Mouse (Mus musculus): ENCODE results near the gene Aurka. TPM values are rescaled to one million over a fixed set of nuclear protein-coding genes. Genes with fewer than 3 reads are reported as not detected.

Gene Aurka
- total and polyA plus RNA-seq, 2 experiments from 2014 or later: 10.9 to 13.7 TPM

DNA sequence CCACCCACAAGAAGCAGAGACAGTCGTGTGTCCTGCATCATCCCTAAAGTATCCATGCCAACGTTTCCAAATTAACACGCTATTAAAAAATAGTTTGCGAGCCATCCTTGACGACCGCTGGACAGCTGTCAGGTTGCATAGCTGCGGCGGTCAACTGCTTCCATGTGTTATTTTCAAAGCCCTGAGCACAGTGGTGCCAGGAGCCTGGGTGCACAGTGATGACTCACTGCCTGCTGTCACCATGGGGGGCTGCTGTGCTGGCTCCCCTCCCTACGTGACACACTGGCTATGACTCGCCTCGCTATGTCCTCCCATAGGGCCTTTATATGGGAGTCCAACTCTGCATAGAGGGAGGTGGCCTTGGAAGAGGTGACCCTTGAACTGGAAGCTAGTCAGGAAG, 40.8 kb upstream of the Aurka start:
- Histone ChIP-seq H3K36me3 (ENCODE audit: insufficient read depth, low read length) (no peaks in the 10 kb centered on the region), H3K4me2 (ENCODE audit: low read depth, low read length) (no peak overlapping the region), H3K9me3 (ENCODE audit: low read length) (no peaks in the 10 kb centered on the region), H3K4me1 (ENCODE audit: insufficient read depth, low read length) (no peaks in the 10 kb centered on the region), H3K27me3 (ENCODE audit: insufficient read depth, low read length) (no peaks in the 10 kb centered on the region), H3K9ac (replicated peaks; ENCODE audit: low read length) (no peak overlapping the region), H3K4me3 (ENCODE audit: low read length) (no peak overlapping the region), H3K27ac (no peak overlapping the region)
- DNase-seq (ENCODE audit: low spot score) (no peak), ATAC-seq (0 out of 2 replicates have a peak, but pooled peaks have one; percentile 15)
- WGBS: 65% methylated on average over 11 of the region's 11 CpGs
- TF ChIP-seq CTCF (IDR thresholded peaks at IDR 0.05; ENCODE audit: low read depth): no peak

DNA sequence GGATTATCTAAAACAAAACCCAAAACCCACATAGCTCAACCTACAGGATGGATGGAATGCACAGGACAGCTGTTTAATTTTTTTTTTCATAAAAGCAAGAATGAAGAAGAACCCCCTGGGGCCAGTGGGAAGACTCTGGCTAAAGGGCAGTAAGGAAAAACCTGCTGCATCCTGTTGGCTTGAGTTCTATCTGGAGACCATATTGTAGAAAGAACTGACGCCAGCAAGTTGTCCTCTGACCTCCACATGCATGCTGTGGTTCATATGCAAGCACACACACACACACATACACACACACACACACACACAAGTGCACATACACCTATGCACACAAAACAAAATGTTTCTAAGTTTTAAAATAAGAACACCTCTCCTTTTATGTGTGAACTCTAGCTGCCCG, 40.4 kb upstream of the Aurka start:
- WGBS: 67% methylated on average over 2 of the region's 2 CpGs
- DNase-seq (ENCODE audit: low spot score) (no peak), ATAC-seq (no peak)
- Histone ChIP-seq H3K9ac (replicated peaks; ENCODE audit: low read length) (no peak overlapping the region), H3K4me1 (ENCODE audit: insufficient read depth, low read length) (no peaks in the 10 kb centered on the region), H3K36me3 (ENCODE audit: insufficient read depth, low read length) (no peaks in the 10 kb centered on the region), H3K9me3 (ENCODE audit: low read length) (no peaks in the 10 kb centered on the region), H3K4me3 (ENCODE audit: low read length) (no peak overlapping the region), H3K27ac (no peak overlapping the region), H3K4me2 (ENCODE audit: low read depth, low read length) (no peak overlapping the region), H3K27me3 (ENCODE audit: insufficient read depth, low read length) (no peaks in the 10 kb centered on the region)
- no peak for TF ChIP-seq CTCF (IDR thresholded peaks at IDR 0.05; ENCODE audit: low read depth)

- Histone ChIP-seq H3K27me3 (ENCODE audit: insufficient read depth, low read length) (no peaks in the 10 kb centered on the region), H3K4me3 (ENCODE audit: low read length) (no peak overlapping the region), H3K9me3 (ENCODE audit: low read length) (no peaks in the 10 kb centered on the region), H3K4me2 (ENCODE audit: low read depth, low read length) (no peak overlapping the region), H3K9ac (replicated peaks; ENCODE audit: low read length) (no peak overlapping the region), H3K27ac (no peak overlapping the region), H3K36me3 (ENCODE audit: insufficient read depth, low read length) (no peaks in the 10 kb centered on the region), H3K4me1 (ENCODE audit: insufficient read depth, low read length) (no peaks in the 10 kb centered on the region)
- WGBS: 72% methylated on average over 2 of the region's 2 CpGs
- TF ChIP-seq CTCF (IDR thresholded peaks at IDR 0.05; ENCODE audit: low read depth): no peak
- ATAC-seq (no peak), DNase-seq (ENCODE audit: low spot score) (no peak)
Observed at GRCm38 (mm10) chr2:172407499-172407898, 37.2 kb upstream of the Aurka start.

DNA sequence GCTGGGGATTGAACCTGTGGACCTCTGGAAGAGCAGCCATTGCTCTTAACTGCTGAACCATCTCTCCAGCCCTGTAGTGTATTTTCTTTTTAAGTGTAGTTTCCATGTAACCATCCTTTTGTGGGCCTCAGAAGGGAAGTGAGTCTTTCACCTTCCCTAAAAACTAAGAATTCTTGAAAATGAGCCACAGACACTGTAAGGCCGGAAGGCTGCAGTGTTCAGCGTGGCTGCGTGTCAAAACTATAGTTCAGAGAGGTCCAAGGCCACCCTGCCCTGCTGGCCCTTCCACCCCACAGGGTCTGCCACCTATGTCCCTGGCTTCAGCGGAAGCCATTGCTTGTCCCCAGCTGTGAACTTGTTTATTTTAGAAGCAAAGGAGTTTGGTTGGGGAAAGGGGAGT, 35.8 kb upstream of the Aurka start:
- H3K4me2 ChIP-seq (ENCODE audit: low read depth, low read length): no peak overlapping the region
- TF ChIP-seq CTCF (IDR thresholded peaks at IDR 0.05; ENCODE audit: low read depth): no peak
- no peak for ATAC-seq
- WGBS: 75% methylated on average over 4 of the region's 4 CpGs
- no peak overlapping the region for H3K9ac ChIP-seq (replicated peaks; ENCODE audit: low read length)
- no peaks in the 10 kb centered on the region for H3K4me1 ChIP-seq (ENCODE audit: insufficient read depth, low read length)
- no peaks in the 10 kb centered on the region for H3K9me3 ChIP-seq (ENCODE audit: low read length)
- no peak overlapping the region for H3K4me3 ChIP-seq (ENCODE audit: low read length)
- no peaks in the 10 kb centered on the region for H3K27me3 ChIP-seq (ENCODE audit: insufficient read depth, low read length)
- H3K36me3 ChIP-seq (ENCODE audit: insufficient read depth, low read length): no peaks in the 10 kb centered on the region
- DNase-seq (ENCODE audit: low spot score): no peak
- no peak overlapping the region for H3K27ac ChIP-seq

DNA sequence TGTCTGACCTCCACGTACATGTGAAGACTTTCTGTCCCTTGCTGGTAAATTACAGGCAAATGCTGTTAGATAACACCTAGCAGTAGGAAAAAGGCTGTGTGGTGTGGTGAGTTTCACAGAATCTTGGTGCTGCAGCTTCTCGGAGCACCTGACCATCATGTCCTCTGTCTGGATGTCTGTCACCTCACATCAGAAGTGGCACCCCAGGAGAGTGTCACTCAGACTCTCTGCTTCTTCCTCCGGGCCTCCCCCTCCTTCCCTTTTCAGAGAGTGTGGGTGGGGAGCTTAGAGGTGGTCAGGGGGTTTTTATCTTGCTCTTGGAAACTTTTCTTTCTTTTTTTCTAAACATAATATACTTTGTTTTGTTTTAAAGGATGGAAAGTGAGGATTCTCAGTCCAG, 34.7 kb upstream of the Aurka start:
- H3K9ac ChIP-seq (replicated peaks; ENCODE audit: low read length): no peak overlapping the region
- no peak overlapping the region for H3K4me2 ChIP-seq (ENCODE audit: low read depth, low read length)
- no peak overlapping the region for H3K4me3 ChIP-seq (ENCODE audit: low read length)
- no peaks in the 10 kb centered on the region for H3K36me3 ChIP-seq (ENCODE audit: insufficient read depth, low read length)
- H3K27ac ChIP-seq: no peak overlapping the region
- TF ChIP-seq CTCF (IDR thresholded peaks at IDR 0.05; ENCODE audit: low read depth): no peak
- ATAC-seq: no peak
- no peak for DNase-seq (ENCODE audit: low spot score)
- H3K9me3 ChIP-seq (ENCODE audit: low read length): no peaks in the 10 kb centered on the region
- no peaks in the 10 kb centered on the region for H3K4me1 ChIP-seq (ENCODE audit: insufficient read depth, low read length)
- no peaks in the 10 kb centered on the region for H3K27me3 ChIP-seq (ENCODE audit: insufficient read depth, low read length)
- 63% methylated on average over 3 of the region's 3 CpGs for whole genome bisulfite sequencing

DNA sequence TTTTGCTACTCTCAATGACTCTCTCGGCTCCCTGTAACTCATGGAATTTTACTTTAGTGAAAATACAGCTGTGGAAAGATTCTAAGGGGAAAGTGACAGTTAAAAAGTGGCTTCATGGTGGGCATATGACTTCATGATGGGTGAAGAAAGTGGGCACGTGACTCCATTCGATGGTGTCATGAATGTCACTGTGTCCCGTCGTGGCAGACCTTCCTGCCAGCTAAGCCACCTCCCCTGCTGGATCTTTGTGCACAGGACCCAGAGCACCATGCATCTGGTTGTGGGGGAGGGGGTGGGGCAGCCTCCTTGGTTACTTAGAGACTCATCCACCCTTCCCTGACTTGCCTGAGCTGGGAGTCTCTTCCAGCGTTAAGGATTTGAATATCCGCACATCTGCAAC, 33.9 kb upstream of the Aurka start:
- Histone ChIP-seq H3K4me3 (ENCODE audit: low read length) (no peak overlapping the region), H3K9me3 (ENCODE audit: low read length) (no peaks in the 10 kb centered on the region), H3K9ac (replicated peaks; ENCODE audit: low read length) (no peak overlapping the region), H3K27ac (no peak overlapping the region), H3K4me2 (ENCODE audit: low read depth, low read length) (no peak overlapping the region), H3K27me3 (ENCODE audit: insufficient read depth, low read length) (no peaks in the 10 kb centered on the region), H3K4me1 (ENCODE audit: insufficient read depth, low read length) (no peaks in the 10 kb centered on the region), H3K36me3 (ENCODE audit: insufficient read depth, low read length) (no peaks in the 10 kb centered on the region)
- ATAC-seq (no peak), DNase-seq (ENCODE audit: low spot score) (no peak)
- 58% methylated on average over 7 of the region's 7 CpGs for WGBS
- no peak for TF ChIP-seq CTCF (IDR thresholded peaks at IDR 0.05; ENCODE audit: low read depth)

GRCm38 (mm10) chr2:172401116-172401825, 30.9 kb upstream of the Aurka start:
- no peaks in the 10 kb centered on the region for H3K9me3 ChIP-seq (ENCODE audit: low read length)
- WGBS: 73% methylated on average over 13 of the region's 13 CpGs
- no peak overlapping the region for H3K27ac ChIP-seq
- H3K4me3 ChIP-seq (ENCODE audit: low read length): no peak overlapping the region
- ATAC-seq: no peak
- DNase-seq (ENCODE audit: low spot score): no peak
- H3K4me2 ChIP-seq (ENCODE audit: low read depth, low read length): no peak overlapping the region
- H3K4me1 ChIP-seq (ENCODE audit: insufficient read depth, low read length): no peaks in the 10 kb centered on the region
- no peak for TF ChIP-seq CTCF (IDR thresholded peaks at IDR 0.05; ENCODE audit: low read depth)
- H3K9ac ChIP-seq (replicated peaks; ENCODE audit: low read length): no peak overlapping the region
- no peaks in the 10 kb centered on the region for H3K36me3 ChIP-seq (ENCODE audit: insufficient read depth, low read length)
- H3K27me3 ChIP-seq (ENCODE audit: insufficient read depth, low read length): no peaks in the 10 kb centered on the region

Measured in hindbrain, postnatal 0 days (tissue).